Mouse (Mus musculus): ENCODE results near the gene Hoxb3.

Gene Hoxb3

GRCm38 (mm10) chr11:96317608-96318367 is 5.3 kb upstream of the Hoxb3 start, which contains the start of gene Hoxb4:
TSS of gene Hoxb4 (plus strand) at chr11:96318267.
- DNase-seq (ENCODE audit: low spot score), result no peak

GRCm38 (mm10) chr11:96318368-96319070 is 4.6 kb upstream of the Hoxb3 start:
- peak; percentile 55 for DNase-seq (ENCODE audit: low spot score)

DNA sequence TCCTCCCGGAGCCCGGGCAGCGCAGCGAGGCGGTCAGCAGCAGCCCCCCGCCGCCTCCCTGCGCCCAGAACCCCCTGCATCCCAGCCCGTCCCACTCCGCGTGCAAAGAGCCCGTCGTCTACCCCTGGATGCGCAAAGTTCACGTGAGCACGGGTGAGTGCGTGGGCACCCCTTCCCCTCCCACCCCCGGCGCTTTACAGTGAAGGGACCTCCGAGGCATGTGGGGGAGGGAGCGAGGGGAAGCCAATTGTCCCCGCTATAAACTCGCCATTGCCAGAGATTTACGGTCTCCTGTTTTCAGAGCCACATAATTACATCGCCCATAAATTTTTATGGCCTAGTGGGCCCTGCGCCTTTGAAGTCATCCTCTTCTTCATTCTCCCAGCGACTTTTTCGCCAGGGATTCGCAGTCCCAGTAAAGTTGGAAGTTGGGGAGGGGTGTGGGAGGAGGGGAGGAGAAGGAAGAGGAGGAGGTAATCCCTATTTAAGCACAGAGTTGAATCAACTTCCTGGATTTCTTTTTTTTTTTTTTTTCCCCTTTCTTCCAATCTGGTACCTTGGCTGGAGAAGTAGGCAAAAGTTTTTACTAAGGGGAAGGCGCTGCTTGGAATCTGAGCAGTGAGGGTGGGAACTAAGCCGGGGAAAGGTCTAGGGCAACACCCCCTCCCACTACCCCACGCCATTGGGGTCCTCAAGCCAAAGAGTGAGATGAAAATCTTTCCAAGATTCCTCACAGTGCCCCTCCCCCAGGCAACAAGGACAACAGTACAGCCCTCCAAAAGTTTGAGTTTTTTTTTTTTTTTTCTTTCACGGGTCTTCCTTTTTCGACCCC is 3.8 kb upstream of the Hoxb3 start:
- no peak for DNase-seq (ENCODE audit: low spot score)

GRCm38 (mm10) chr11:96319910-96320309 is 3.2 kb upstream of the Hoxb3 start:
- no peak for DNase-seq (ENCODE audit: low spot score)

- DNase-seq (ENCODE audit: low spot score), result no peak
Measured at GRCm38 (mm10) chr11:96320688-96321087, 2.4 kb upstream of the Hoxb3 start.

- no peak for DNase-seq (ENCODE audit: low spot score)
Measured at GRCm38 (mm10) chr11:96321846-96322245, 1.3 kb upstream of the Hoxb3 start.

DNA sequence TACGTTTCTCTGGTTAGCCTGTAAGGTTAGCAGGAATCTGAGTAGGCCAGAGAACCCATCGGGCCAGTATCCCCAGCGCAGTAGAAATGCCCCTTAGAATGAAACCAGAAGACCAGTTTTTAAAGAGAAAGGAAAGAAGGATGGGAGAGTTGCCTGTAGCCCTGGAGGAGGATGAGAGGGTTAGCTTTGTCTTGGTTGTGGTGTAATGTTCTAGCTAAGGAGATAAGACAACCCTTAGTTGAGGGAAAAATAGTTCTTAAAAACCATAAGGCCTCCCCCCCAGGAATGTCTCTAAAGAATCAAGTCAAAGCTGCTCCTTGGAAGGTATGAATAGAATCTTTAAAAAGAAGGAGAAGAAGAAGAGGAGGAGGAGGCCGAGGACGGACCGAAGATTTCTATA is 388 bp upstream of the Hoxb3 start:
- DNase-seq (ENCODE audit: low spot score), result no peak

GRCm38 (mm10) chr11:96324125-96324524 is 999 bp downstream of the Hoxb3 start:
- DNase-seq (ENCODE audit: low spot score), result no peak

- DNase-seq (ENCODE audit: low spot score), result no peak
Measured at GRCm38 (mm10) chr11:96324965-96325364, 1.8 kb downstream of the Hoxb3 start.

GRCm38 (mm10) chr11:96325747-96326212 is 2.7 kb downstream of the Hoxb3 start:
- DNase-seq (ENCODE audit: low spot score), result no peak

- no peak for DNase-seq (ENCODE audit: low spot score)
Measured at GRCm38 (mm10) chr11:96326705-96327104, 3.6 kb downstream of the Hoxb3 start.

GRCm38 (mm10) chr11:96327122-96327521 is 4.0 kb downstream of the Hoxb3 start:
- no peak for DNase-seq (ENCODE audit: low spot score)

GRCm38 (mm10) chr11:96327750-96328149 is 4.6 kb downstream of the Hoxb3 start:
- no peak for DNase-seq (ENCODE audit: low spot score)

DNA sequence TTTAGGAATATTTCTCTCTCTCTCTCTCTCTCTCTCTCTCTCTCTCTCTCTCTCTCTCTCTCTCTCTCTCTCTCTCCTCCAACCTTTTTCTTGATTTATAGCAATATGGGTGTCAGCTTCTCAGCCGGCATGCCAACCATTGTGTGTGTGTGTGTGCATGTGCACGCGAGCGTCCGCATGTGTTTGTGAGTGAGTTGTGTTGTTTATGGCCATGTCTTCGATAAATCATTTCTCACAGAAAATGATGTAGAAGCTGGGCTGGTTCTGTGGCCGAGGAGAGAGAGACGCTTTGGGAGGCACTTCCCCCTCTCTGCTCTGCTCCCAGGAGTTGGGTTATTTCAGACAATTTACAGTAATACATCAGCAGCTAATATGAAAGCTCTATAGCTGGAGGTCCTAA is 5.5 kb downstream of the Hoxb3 start:
- no peak for DNase-seq (ENCODE audit: low spot score)

GRCm38 (mm10) chr11:96332105-96332504 is 9.0 kb downstream of the Hoxb3 start:
- no peak for DNase-seq (ENCODE audit: low spot score)

GRCm38 (mm10) chr11:96332618-96333032 is 9.5 kb downstream of the Hoxb3 start:
- DNase-seq (ENCODE audit: low spot score), result no peak

DNA sequence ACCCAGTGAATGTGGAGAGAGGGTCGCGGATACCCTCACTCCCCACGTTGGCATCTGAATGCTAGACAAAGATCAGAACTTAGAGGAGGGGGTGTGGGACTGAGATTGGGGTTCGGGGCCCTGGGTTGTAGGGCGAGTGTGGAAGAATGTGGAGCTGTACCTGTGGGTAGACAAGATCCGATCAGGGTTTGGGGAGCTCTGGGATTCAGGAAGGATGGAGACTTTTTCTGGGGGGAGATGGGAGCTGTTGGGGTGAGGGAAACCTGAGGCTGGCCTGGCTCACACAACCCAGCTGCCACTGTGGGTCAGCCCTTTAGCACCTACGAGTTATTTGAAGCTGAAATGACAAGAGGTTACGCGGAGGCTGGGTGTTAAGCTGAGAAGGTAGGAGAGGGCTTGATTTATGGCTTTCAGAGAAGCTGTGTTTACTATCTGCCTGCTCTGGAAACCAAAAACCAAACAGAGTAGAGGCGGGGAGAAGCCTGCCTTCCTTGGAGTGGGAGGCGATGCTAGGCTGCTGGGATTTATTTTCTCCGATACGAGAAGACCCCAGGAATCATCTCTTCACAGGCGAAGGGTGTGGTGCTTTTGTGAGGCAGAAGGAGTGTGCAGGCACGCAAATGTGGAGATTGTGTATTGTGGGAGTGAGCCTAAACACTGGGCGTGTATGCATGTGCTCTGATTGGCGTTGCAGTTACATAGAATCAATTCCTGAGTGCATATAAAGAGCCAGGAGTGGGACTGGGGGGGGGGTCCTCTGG is 10.3 kb downstream of the Hoxb3 start:
- DNase-seq (ENCODE audit: low spot score), result no peak

GRCm38 (mm10) chr11:96334002-96334364 is 10.9 kb downstream of the Hoxb3 start:
- DNase-seq (ENCODE audit: low spot score), result no peak

GRCm38 (mm10) chr11:96334998-96335397 is 11.9 kb downstream of the Hoxb3 start:
- no peak for DNase-seq (ENCODE audit: low spot score)

DNA sequence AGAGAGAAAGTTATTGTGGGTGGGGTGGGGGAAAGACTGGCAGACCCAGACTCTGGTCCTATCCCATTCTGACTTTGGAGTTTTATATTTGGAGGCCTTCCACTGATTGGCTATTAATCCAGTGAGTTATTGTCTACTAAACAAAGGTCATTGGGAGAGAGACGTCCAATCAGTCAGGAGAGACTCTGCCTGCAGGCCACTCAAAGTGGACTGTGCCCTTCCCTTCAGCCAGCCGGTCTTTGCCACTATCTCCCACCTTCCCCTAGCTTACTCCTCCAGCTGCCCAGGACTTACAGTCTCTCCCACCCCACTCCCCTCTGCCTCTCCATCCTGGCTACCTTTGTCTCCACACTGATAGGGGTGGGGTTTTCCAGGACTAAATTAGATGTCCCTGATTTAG is 13.5 kb downstream of the Hoxb3 start:
- no peak for DNase-seq (ENCODE audit: low spot score)

GRCm38 (mm10) chr11:96337026-96337425 is 13.9 kb downstream of the Hoxb3 start:
- no peak for DNase-seq (ENCODE audit: low spot score)

Data from ovary, postnatal 36 days (tissue).